Mouse (Mus musculus) heart, embryonic 12.5 days (tissue): Measurements from ENCODE around the gene Trim7. TPM values are rescaled to one million over a fixed set of nuclear protein-coding genes. Genes with fewer than 3 reads are reported as not detected.
"Not testable (repeated sequence)": the region's sequence is repeated elsewhere in the genome, so short reads cannot be mapped to it uniquely, and the experiment has no call there.

ENCODE experiments used
- ATAC-seq: fragments of 200-750 bp; cut with Nextera tagmentation; 2 replicates; pipeline ENCODE4 v1.8.0; 2017; ENCODE audit warnings: moderate TSS enrichment, moderate library complexity; ENCODE audit not compliant: insufficient number of reproducible peaks, low FRiP score
- H3K27ac ChIP-seq: fragments of 300-500 bp; sonication (generic); 2 replicates; pipeline ENCODE4 v1.5.1; 2016; ENCODE audit warnings: mild to moderate bottlenecking, moderate library complexity; ENCODE audit not compliant: poor library complexity, severe bottlenecking
- H3K27me3 ChIP-seq: fragments of 300-500 bp; sonication (generic); replicated peaks from 2 replicates; pipeline ENCODE4 v1.6.1; 2016; ENCODE audit warnings: mild to moderate bottlenecking, moderate library complexity
- H3K36me3 ChIP-seq: fragments of 300-500 bp; sonication (generic); 2 replicates; pipeline ENCODE4 v1.6.1; 2016; ENCODE audit warnings: mild to moderate bottlenecking, moderate library complexity
- H3K4me1 ChIP-seq: fragments of 300-500 bp; sonication (generic); replicated peaks from 2 replicates; pipeline ENCODE4 v1.6.1; 2016; ENCODE audit warnings: mild to moderate bottlenecking
- H3K4me2 ChIP-seq: fragments of 300-500 bp; sonication (generic); 2 replicates; pipeline ENCODE4 v1.6.1; 2016; ENCODE audit warnings: mild to moderate bottlenecking, moderate library complexity
- H3K4me3 ChIP-seq: fragments of 300-500 bp; sonication (generic); 2 replicates; pipeline ENCODE4 v1.5.1; 2016; ENCODE audit warnings: mild to moderate bottlenecking
- H3K9ac ChIP-seq: fragments of 300-500 bp; sonication (generic); 2 replicates; pipeline ENCODE4 v1.6.1; 2016; ENCODE audit warnings: mild to moderate bottlenecking, moderate library complexity
- H3K9me3 ChIP-seq: fragments of 300-500 bp; sonication (generic); replicated peaks from 2 replicates; pipeline ENCODE4 v1.6.1; 2016; ENCODE audit warnings: mild to moderate bottlenecking, moderate library complexity
- WGBS: fragments of 180-500 bp; shearing (Covaris S2); methylation state at CpG from one replicate; pipeline ENCODE4 v1.1.7; 2016; 5-methylcytosine and 5-hydroxymethylcytosine counted together
- polyA plus RNA-seq: library from polyadenylated mRNA; unstranded; fragments of >200 nt; fragmentation: Nextera tagmentation; extraction: Ambion mirVana; gene quantifications from 2 replicates; pipeline ENCODE4 v1.2.1, GENCODE M21; 2016

Trim7 gene
- polyA plus RNA-seq, 1 experiment from 2014 or later: 0.52 TPM

DNA sequence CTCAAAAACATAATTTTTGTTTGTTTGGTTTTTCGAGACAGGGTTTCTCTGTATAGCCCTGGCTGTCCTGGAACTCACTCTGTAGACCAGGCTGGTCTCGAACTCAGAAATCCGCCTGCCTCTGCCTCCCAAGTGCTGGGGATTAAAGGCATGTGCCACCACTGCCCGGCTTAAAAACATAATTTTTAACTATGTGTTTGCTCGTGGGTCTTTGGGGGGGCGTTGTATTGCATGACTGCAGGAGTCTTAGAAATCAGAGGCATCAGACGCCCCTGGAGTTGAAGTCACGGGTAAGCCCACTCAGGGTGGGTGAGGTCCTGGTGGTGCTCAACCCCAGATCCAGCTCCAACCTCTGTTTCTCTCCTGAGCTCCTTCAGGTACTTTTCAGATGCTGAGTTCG lies 34.0 kb upstream of the Trim7 start:
- H3K9me3 ChIP-seq, H3K27me3 ChIP-seq, ATAC-seq, H3K4me3 ChIP-seq, H3K27ac ChIP-seq, H3K4me1 ChIP-seq, H3K4me2 ChIP-seq, H3K9ac ChIP-seq, H3K36me3 ChIP-seq: not testable (repeated sequence)
- WGBS: 82% methylated on average over 9 of the region's 9 CpGs

- H3K27ac ChIP-seq: no peak overlapping the region
- H3K4me2 ChIP-seq: no peak overlapping the region
- no peak overlapping the region for H3K9ac ChIP-seq
- H3K4me3 ChIP-seq: no peak overlapping the region
- H3K9me3 ChIP-seq: no peaks in the 10 kb centered on the region
- H3K4me1 ChIP-seq: peaks cover 19% of the 10 kb centered on the region
- WGBS: 94% methylated on average over 3 of the region's 3 CpGs
- no peaks in the 10 kb centered on the region for H3K27me3 ChIP-seq
- H3K36me3 ChIP-seq: no peaks in the 10 kb centered on the region
- no peak for ATAC-seq
Observed at GRCm38 (mm10) chr11:48793184-48793583, 32.8 kb upstream of the Trim7 start.

- Histone ChIP-seq H3K4me2 (no peak overlapping the region), H3K9me3 (no peaks in the 10 kb centered on the region), H3K27ac (no peak overlapping the region), H3K27me3 (no peaks in the 10 kb centered on the region), H3K36me3 (no peaks in the 10 kb centered on the region), H3K9ac (no peak overlapping the region), H3K4me3 (no peak overlapping the region), H3K4me1 (peaks cover 24% of the 10 kb centered on the region)
- ATAC-seq: no peak
- 93% methylated on average over 7 of the region's 7 CpGs for WGBS
Observed at GRCm38 (mm10) chr11:48795221-48795620, 30.7 kb upstream of the Trim7 start.

DNA sequence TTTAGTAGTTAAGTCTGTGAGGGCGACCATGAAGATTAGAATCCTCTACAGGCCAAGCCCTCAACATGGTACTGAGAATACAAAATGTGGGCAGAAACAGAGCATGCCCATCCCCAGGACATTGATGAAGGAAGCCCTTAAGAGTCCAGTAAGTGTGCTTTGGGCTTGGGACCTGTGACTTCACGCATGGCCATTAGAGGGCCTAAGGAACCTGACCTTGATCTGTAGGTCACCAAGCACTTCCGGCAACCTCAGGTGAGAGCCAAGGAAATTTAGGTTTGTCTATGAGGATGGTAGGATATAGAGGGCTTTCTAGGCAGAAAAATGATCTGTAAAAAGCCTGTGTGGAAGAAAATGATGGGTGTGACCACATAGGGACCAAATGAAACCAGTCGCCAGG lies 29.6 kb upstream of the Trim7 start:
- Histone ChIP-seq H3K9me3 (no peaks in the 10 kb centered on the region), H3K4me3 (no peak overlapping the region), H3K36me3 (no peaks in the 10 kb centered on the region), H3K4me2 (no peak overlapping the region), H3K27ac (no peak overlapping the region), H3K4me1 (peaks cover 20% of the 10 kb centered on the region), H3K27me3 (no peaks in the 10 kb centered on the region), H3K9ac (no peak overlapping the region)
- no peak for ATAC-seq
- 69% methylated on average over 4 of the region's 4 CpGs for WGBS

GRCm38 (mm10) chr11:48797287-48797686 lies 28.7 kb upstream of the Trim7 start:
- ATAC-seq: no peak
- peak overlapping the region; percentile 51 for H3K27ac ChIP-seq
- peak overlapping the region; percentile 13 for H3K4me2 ChIP-seq
- H3K4me3 ChIP-seq: 0 out of 2 replicates have a peak overlapping the region, but pooled peaks have one; percentile 6
- WGBS: 41% methylated on average over 5 of the region's 5 CpGs
- no peaks in the 10 kb centered on the region for H3K27me3 ChIP-seq
- no peak overlapping the region for H3K9ac ChIP-seq
- H3K36me3 ChIP-seq: peaks cover 9% of the 10 kb centered on the region
- no peaks in the 10 kb centered on the region for H3K9me3 ChIP-seq
- H3K4me1 ChIP-seq: peaks cover 29% of the 10 kb centered on the region

GRCm38 (mm10) chr11:48798308-48798707 lies 27.6 kb upstream of the Trim7 start:
- H3K36me3 ChIP-seq: peaks cover 20% of the 10 kb centered on the region
- ATAC-seq: no peak
- H3K9me3 ChIP-seq: no peaks in the 10 kb centered on the region
- H3K4me2 ChIP-seq: peak overlapping the region; percentile 42
- peak overlapping the region; percentile 55 for H3K27ac ChIP-seq
- peak overlapping the region; percentile 32; the same call in 1 of the 2 replicates for H3K9ac ChIP-seq
- peaks cover 38% of the 10 kb centered on the region for H3K4me1 ChIP-seq
- 45% methylated on average over 7 of the region's 7 CpGs for WGBS
- H3K4me3 ChIP-seq: no peak overlapping the region
- no peaks in the 10 kb centered on the region for H3K27me3 ChIP-seq

DNA sequence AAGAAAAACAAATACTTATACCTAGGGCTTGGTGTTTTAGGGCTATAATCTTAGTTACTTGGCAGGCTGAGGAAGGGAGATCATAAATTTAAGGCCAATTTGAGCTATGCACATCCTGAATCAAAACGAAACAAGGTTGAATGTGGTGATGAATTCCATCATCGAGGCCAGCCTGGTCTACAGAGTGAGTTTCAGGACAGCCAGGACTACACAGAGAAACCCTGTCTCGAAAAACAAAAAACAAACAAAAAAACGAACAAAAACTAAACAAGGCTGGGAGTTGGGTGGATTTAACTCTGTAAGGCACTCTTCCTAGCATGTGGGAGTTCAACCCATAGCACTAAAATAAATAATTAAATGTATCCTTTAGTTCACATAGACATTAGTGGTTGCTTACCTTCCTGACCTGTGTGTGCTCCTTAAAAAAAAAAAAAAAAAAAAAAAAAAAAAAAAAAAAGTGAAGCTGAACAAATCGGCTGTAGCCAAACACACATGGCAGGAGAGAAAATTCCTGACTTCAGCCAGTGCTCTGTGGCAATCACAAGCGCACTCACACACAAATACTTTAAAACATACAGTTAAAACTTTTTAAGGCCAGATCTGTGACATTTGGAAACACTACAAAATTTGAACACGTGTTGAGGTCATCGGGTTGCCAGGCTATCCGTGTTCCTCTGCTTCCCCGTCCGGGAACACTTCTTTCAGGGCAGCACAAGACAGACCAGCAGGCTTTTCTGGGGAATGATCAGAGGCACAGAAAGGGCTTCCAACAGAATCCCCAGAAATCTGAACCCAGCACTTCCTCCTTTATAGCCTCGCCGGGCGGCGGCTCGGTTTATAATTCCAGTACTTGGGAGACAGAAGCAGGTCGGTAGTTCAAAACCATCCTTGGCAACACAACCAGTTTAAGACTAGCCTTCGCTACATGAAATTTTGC lies 26.7 kb upstream of the Trim7 start:
- Histone ChIP-seq H3K27me3 (no peaks in the 10 kb centered on the region), H3K9ac (peak overlapping the region; percentile 90), H3K4me2 (peak overlapping the region; percentile 82), H3K4me3 (peak overlapping the region; percentile 84), H3K36me3 (peaks cover 29% of the 10 kb centered on the region), H3K9me3 (no peaks in the 10 kb centered on the region), H3K4me1 (peaks cover 38% of the 10 kb centered on the region), H3K27ac (peak overlapping the region; percentile 97)
- 10% methylated on average over 18 of the region's 18 CpGs for WGBS
- ATAC-seq: 0 out of 2 replicates have a peak, but pooled peaks have one; percentile 1

- WGBS: under 1% methylated on average over 47 of the region's 47 CpGs
- Histone ChIP-seq H3K9ac (peak within 1 kb of the TSS; percentile 95), H3K4me2 (peak within 1 kb of the TSS; percentile 82), H3K27ac (peak within 1 kb of the TSS; percentile 97), H3K36me3 (peaks cover 37% of the 10 kb centered on the region), H3K4me3 (peak within 1 kb of the TSS; percentile 84), H3K4me1 (peaks cover 38% of the 10 kb centered on the region), H3K9me3 (no peaks in the 10 kb centered on the region), H3K27me3 (no peaks in the 10 kb centered on the region)
- peak; percentile 87 for ATAC-seq
Observed at GRCm38 (mm10) chr11:48799921-48800701, 25.8 kb upstream of the Trim7 start, which contains the start of gene Rack1. Rack1 (plus strand) TSS chr11:48800332.

- Histone ChIP-seq H3K9me3 (no peaks in the 10 kb centered on the region), H3K9ac (peak overlapping the region; percentile 95), H3K36me3 (peaks cover 56% of the 10 kb centered on the region), H3K4me1 (peaks cover 37% of the 10 kb centered on the region), H3K4me2 (peak overlapping the region; percentile 82), H3K27me3 (no peaks in the 10 kb centered on the region), H3K27ac (no peak overlapping the region), H3K4me3 (peak overlapping the region; percentile 84)
- WGBS: 63% methylated on average over 17 of the region's 17 CpGs
- ATAC-seq: no peak
Observed at GRCm38 (mm10) chr11:48801831-48802772, 23.8 kb upstream of the Trim7 start.

DNA sequence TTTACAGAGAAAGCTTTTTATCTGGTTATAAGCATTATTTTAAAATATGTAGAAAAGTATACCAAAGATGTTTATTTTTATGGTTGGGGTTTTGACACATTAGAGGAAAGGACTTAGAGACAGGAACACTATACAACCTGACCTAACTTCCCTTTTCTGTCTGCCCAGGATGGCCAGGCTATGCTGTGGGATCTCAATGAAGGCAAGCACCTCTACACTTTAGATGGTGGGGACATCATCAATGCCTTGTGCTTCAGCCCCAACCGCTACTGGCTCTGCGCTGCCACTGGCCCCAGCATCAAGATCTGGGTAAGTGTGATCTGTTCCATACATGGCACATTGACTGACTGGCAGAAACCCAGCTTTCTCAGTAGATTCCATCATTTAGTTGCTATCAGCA lies 22.0 kb upstream of the Trim7 start:
- 93% methylated on average over 2 of the region's 2 CpGs for whole genome bisulfite sequencing
- H3K9me3 ChIP-seq: no peaks in the 10 kb centered on the region
- peaks cover 23% of the 10 kb centered on the region for H3K4me1 ChIP-seq
- no peaks in the 10 kb centered on the region for H3K27me3 ChIP-seq
- no peak overlapping the region for H3K4me3 ChIP-seq
- H3K9ac ChIP-seq: no peak overlapping the region
- peaks cover 75% of the 10 kb centered on the region for H3K36me3 ChIP-seq
- no peak overlapping the region for H3K4me2 ChIP-seq
- no peak for ATAC-seq
- no peak overlapping the region for H3K27ac ChIP-seq
